Mouse (Mus musculus) lung, adult 2 months (tissue): ENCODE results near the gene Folr2.

Source experiments
- CTCF ChIP-seq: fragments of 200-500 bp; IDR thresholded peaks from 2 replicates; pipeline ENCODE4 v1.5.1; 2011; ENCODE audit warnings: mild to moderate bottlenecking, low read length, control low read depth; ENCODE audit not compliant: insufficient read depth
- POLR2A ChIP-seq: fragments of 200-500 bp; IDR thresholded peaks from 2 replicates; pipeline ENCODE4 v1.6.1; 2011; ENCODE audit warnings: low read depth, mild to moderate bottlenecking, control low read depth, low read length, borderline replicate concordance; ENCODE audit errors: extremely low read depth

- TF ChIP-seq CTCF (no peak), POLR2A (no peak)
Observed at GRCm38 (mm10) chr7:101869163-101869500, 12.1 kb upstream of the Folr2 start.
